Mouse (Mus musculus) cerebellum, adult 2 months (tissue): ENCODE measurements around the gene Usb1. TPM values are rescaled to one million over a fixed set of nuclear protein-coding genes. Genes with fewer than 3 reads are reported as not detected.

ENCODE experiments used
- DNase-seq, 2 experiments: peaks; one replicate each; pipeline ENCODE4 v3.0.0; 2021
- H3K27ac ChIP-seq: fragments of 200-500 bp; 2 replicates; pipeline ENCODE4 v1.5.1; 2012; ENCODE audit warnings: low read length, control low read depth, inconsistent platforms; ENCODE audit not compliant: insufficient read depth
- H3K27me3 ChIP-seq: fragments of 200-500 bp; 2 replicates; pipeline ENCODE4 v1.6.1; 2012; ENCODE audit warnings: inconsistent platforms, mild to moderate bottlenecking, low read length, moderate library complexity; ENCODE audit not compliant: control insufficient read depth, insufficient read depth
- H3K4me1 ChIP-seq: fragments of 200-500 bp; 2 replicates; pipeline ENCODE4 v1.6.1; 2011; ENCODE audit warnings: low read length; ENCODE audit not compliant: control insufficient read depth, insufficient read depth
- H3K4me3 ChIP-seq: fragments of 200-500 bp; replicated peaks from 2 replicates; pipeline ENCODE3; 2011; ENCODE audit warnings: mild to moderate bottlenecking, low read depth, low read length, control low read depth; ENCODE audit not compliant: insufficient read depth
- CTCF ChIP-seq: fragments of 200-500 bp; IDR thresholded peaks from 2 replicates; pipeline ENCODE4 v1.5.1; 2011; ENCODE audit warnings: low read depth, mild to moderate bottlenecking, control low read depth, low read length, moderate library complexity, borderline replicate concordance; ENCODE audit not compliant: insufficient read depth
- POLR2A ChIP-seq: fragments of 200-500 bp; IDR thresholded peaks from 2 replicates; pipeline ENCODE4 v1.6.1; 2011; ENCODE audit warnings: low read length, control low read depth, borderline replicate concordance; ENCODE audit not compliant: insufficient read depth
- WGBS: fragments of 180-500 bp; shearing (Covaris S2); methylation state at CpG from one replicate; pipeline ENCODE4 v1.1.7; 2018; 5-methylcytosine and 5-hydroxymethylcytosine counted together
- polyA plus RNA-seq: library from polyadenylated mRNA; depleted of rRNA; stranded (reverse); fragments of >200 nt; gene quantifications from 2 replicates; pipeline ENCODE4 v1.2.3, GENCODE M21; 2012

Usb1 gene
- polyA plus RNA-seq, 1 experiment: 12.4 TPM

GRCm38 (mm10) chr8:95380953-95381352 lies 48.9 kb downstream of the Usb1 start:
- DNase-seq: no peak
- Histone ChIP-seq H3K27ac (no peak overlapping the region), H3K4me3 (no peak overlapping the region), H3K4me1 (no peaks in the 10 kb centered on the region; the same call in 1 of the 2 replicates), H3K27me3 (no peaks in the 10 kb centered on the region; the same call in 1 of the 2 replicates)
- TF ChIP-seq POLR2A: no peak

- WGBS: 82% methylated on average over 3 of the region's 3 CpGs
- no peaks in the 10 kb centered on the region; the same call in 1 of the 2 replicates for H3K4me1 ChIP-seq
Measured at GRCm38 (mm10) chr8:95381595-95381994, 49.5 kb downstream of the Usb1 start.

GRCm38 (mm10) chr8:95384501-95384900 lies 52.4 kb downstream of the Usb1 start:
- no peak for DNase-seq
- TF ChIP-seq CTCF (no peak), POLR2A (no peak)
- Histone ChIP-seq H3K27me3 (no peaks in the 10 kb centered on the region; the same call in 1 of the 2 replicates), H3K27ac (no peak overlapping the region), H3K4me3 (no peak overlapping the region), H3K4me1 (no peaks in the 10 kb centered on the region)
- WGBS: 91% methylated on average over 3 of the region's 3 CpGs

More at GRCm38 (mm10) chr8:95381595-95381994, 49.5 kb downstream of the Usb1 start:
- H3K27ac ChIP-seq: no peak overlapping the region
- H3K4me3 ChIP-seq: no peak overlapping the region
- TF ChIP-seq CTCF: no peak
- DNase-seq: no peak
- no peaks in the 10 kb centered on the region; the same call in 1 of the 2 replicates for H3K27me3 ChIP-seq

- H3K27ac ChIP-seq: no peak overlapping the region
- H3K4me1 ChIP-seq: no peaks in the 10 kb centered on the region
- TF ChIP-seq POLR2A (no peak), CTCF (no peak)
- H3K27me3 ChIP-seq: no peaks in the 10 kb centered on the region; the same call in 1 of the 2 replicates
- no peak overlapping the region for H3K4me3 ChIP-seq
- WGBS: 76% methylated on average over 5 of the region's 5 CpGs
- no peak for DNase-seq
Measured at GRCm38 (mm10) chr8:95386037-95386436, 54.0 kb downstream of the Usb1 start.

GRCm38 (mm10) chr8:95387221-95387620 lies 55.1 kb downstream of the Usb1 start:
- no peak for DNase-seq
- TF ChIP-seq CTCF: no peak
- no peak for TF ChIP-seq POLR2A
- H3K4me1 ChIP-seq: no peaks in the 10 kb centered on the region
- H3K27me3 ChIP-seq: no peaks in the 10 kb centered on the region; the same call in 1 of the 2 replicates
- no peak overlapping the region for H3K27ac ChIP-seq
- WGBS: 84% methylated on average over 10 of the region's 10 CpGs
- no peak overlapping the region for H3K4me3 ChIP-seq

- Histone ChIP-seq H3K4me3 (no peak overlapping the region), H3K4me1 (no peaks in the 10 kb centered on the region), H3K27me3 (no peaks in the 10 kb centered on the region), H3K27ac (no peak overlapping the region)
- TF ChIP-seq CTCF: no peak
- no peak for TF ChIP-seq POLR2A
- 21% methylated on average over 7 of the region's 7 CpGs for WGBS
- DNase-seq: no peak
Measured at GRCm38 (mm10) chr8:95387936-95388335, 55.9 kb downstream of the Usb1 start.

- DNase-seq: no peak
- no peaks in the 10 kb centered on the region for H3K27me3 ChIP-seq
- H3K4me3 ChIP-seq: no peak overlapping the region
- no peak overlapping the region for H3K27ac ChIP-seq
- H3K4me1 ChIP-seq: no peaks in the 10 kb centered on the region
- 52% methylated on average over 4 of the region's 4 CpGs for WGBS
- TF ChIP-seq POLR2A: no peak
- TF ChIP-seq CTCF: no peak
Measured at GRCm38 (mm10) chr8:95390312-95390711, 58.2 kb downstream of the Usb1 start.

GRCm38 (mm10) chr8:95391101-95391500 lies 59.0 kb downstream of the Usb1 start:
- 83% methylated on average over 7 of the region's 7 CpGs for WGBS
- Histone ChIP-seq H3K27me3 (no peaks in the 10 kb centered on the region), H3K4me1 (no peaks in the 10 kb centered on the region), H3K27ac (no peak overlapping the region), H3K4me3 (no peak overlapping the region)
- no peak for DNase-seq
- no peak for TF ChIP-seq CTCF
- no peak for TF ChIP-seq POLR2A

- Histone ChIP-seq H3K27me3 (no peaks in the 10 kb centered on the region), H3K4me3 (no peak overlapping the region), H3K27ac (no peak overlapping the region), H3K4me1 (no peaks in the 10 kb centered on the region)
- no peak for DNase-seq
- no peak for TF ChIP-seq CTCF
- no peak for TF ChIP-seq POLR2A
- 83% methylated on average over 5 of the region's 5 CpGs for WGBS
Measured at GRCm38 (mm10) chr8:95392604-95393003, 60.5 kb downstream of the Usb1 start.
